15 mouse cellular contexts compared by ENCODE assay signal in the genomic region with DNA sequence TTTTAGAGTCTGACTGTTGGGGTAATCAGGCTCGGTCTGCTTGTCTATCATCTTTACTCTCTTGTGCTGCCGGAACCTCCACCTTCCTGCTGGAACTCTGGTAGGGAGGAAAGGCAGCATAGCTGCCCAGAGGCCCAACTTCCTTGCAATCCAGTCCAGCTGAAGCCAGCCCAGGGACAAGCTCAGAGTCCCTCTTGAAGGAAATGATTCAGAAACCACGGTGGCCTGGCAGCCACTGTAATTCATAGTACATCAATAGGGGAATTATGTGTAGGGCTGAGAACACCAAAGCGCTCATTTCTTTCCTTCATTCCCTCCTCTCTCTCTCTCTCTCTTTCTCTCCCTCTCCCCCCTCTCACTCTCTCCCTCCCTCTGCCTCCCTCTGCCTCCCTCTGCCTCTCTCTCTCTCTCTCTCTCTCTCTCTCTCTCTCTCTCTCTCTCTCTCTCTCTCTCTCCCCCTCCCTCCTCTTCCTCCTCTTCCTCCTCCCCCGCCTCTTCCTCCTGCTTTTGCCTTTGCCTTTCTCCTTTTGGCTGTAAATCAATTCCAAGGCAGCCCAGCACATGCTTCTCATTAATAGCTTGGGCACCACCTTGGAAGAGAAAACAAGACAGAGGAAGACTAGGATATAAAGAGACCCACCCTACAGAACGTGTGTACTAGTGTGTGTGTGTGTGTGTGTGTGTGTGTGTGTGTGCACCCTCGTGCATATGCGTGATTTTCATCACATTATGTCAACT.
DNase-seq lines count a peak whose midpoint lies in the region; ATAC-seq and TF ChIP-seq lines count a peak whose summit lies in the region.
"Had no signal": no experiment of that assay in that cellular context is flagged by ENCODE, and none has a peak within 500 bp of the region (broad histone marks: within the 10 kb centered on the region; RNA-seq: fewer than 3 reads in every experiment).

No protein-coding gene starts in this region.

- no peaks in the 10 kb centered on the region for H3K36me3 ChIP-seq in lung, embryonic 14.5 days (ENCODE audit: insufficient read depth)
- H3K36me3 ChIP-seq in embryonic facial prominence, embryonic 15.5 days, result no peaks in the 10 kb centered on the region
- H3K36me3 ChIP-seq in limb, embryonic 14.5 days (ENCODE audit: control insufficient read depth, insufficient read depth, low read length), result no peaks in the 10 kb centered on the region
- H3K36me3 ChIP-seq: heart, embryonic 13.5 days had no signal

- no peaks in the 10 kb centered on the region for H3K4me1 ChIP-seq in lung, embryonic 14.5 days (ENCODE audit: insufficient read depth)
- peaks cover 12% of the 10 kb centered on the region for H3K4me1 ChIP-seq in embryonic facial prominence, embryonic 15.5 days
- H3K4me1 ChIP-seq in limb, embryonic 14.5 days (ENCODE audit: control insufficient read depth, insufficient read depth, low read length), result 0 out of 2 replicates have a peak, but pooled peaks cover 11% of the 10 kb centered on the region
- H3K4me1 ChIP-seq: forebrain, embryonic 13.5 days; heart, embryonic 13.5 days had no signal

- H3K9me3 ChIP-seq in lung, embryonic 14.5 days (ENCODE audit: low read depth, low read length), result no peaks in the 10 kb centered on the region
- no peaks in the 10 kb centered on the region for H3K9me3 ChIP-seq in embryonic facial prominence, embryonic 15.5 days (replicated peaks)
- H3K9me3 ChIP-seq in limb, embryonic 14.5 days (ENCODE audit: control insufficient read depth, low read length), result no peaks in the 10 kb centered on the region
- H3K9me3 ChIP-seq: forebrain, embryonic 13.5 days; heart, embryonic 13.5 days had no signal

- no peak overlapping the region for H3K9ac ChIP-seq in lung, embryonic 14.5 days
- H3K9ac ChIP-seq in embryonic facial prominence, embryonic 15.5 days, result no peak overlapping the region
- H3K9ac ChIP-seq in limb, embryonic 14.5 days (ENCODE audit: low read depth, low read length, severe bottlenecking), result no peak overlapping the region
- H3K9ac ChIP-seq: forebrain, embryonic 13.5 days; heart, embryonic 13.5 days had no signal

- H3K4me2 ChIP-seq in lung, embryonic 14.5 days, result no peak overlapping the region
- no peak overlapping the region for H3K4me2 ChIP-seq in embryonic facial prominence, embryonic 15.5 days (replicated peaks)
- H3K4me2 ChIP-seq in limb, embryonic 14.5 days (replicated peaks; ENCODE audit: low read depth, low read length, severe bottlenecking), result no peak overlapping the region
- H3K4me2 ChIP-seq: forebrain, embryonic 13.5 days; heart, embryonic 13.5 days had no signal

- H3K4me3 ChIP-seq in lung, embryonic 14.5 days (ENCODE audit: low read depth, low read length), result no peak overlapping the region
- no peak overlapping the region for H3K4me3 ChIP-seq in embryonic facial prominence, embryonic 15.5 days (replicated peaks)
- H3K4me3 ChIP-seq in limb, embryonic 14.5 days (replicated peaks; ENCODE audit: low read length), result no peak overlapping the region
- H3K4me3 ChIP-seq: forebrain, embryonic 13.5 days; heart, embryonic 13.5 days had no signal

- H3K27me3 ChIP-seq in lung, embryonic 14.5 days (ENCODE audit: insufficient read depth, low read length), result no peaks in the 10 kb centered on the region
- no peaks in the 10 kb centered on the region for H3K27me3 ChIP-seq in embryonic facial prominence, embryonic 15.5 days
- H3K27me3 ChIP-seq in limb, embryonic 14.5 days (ENCODE audit: control insufficient read depth, insufficient read depth, low read length), result no peaks in the 10 kb centered on the region
- H3K27me3 ChIP-seq: forebrain, embryonic 13.5 days; heart, embryonic 13.5 days had no signal

- peak; percentile 24 for DNase-seq in lung, embryonic 14.5 days
- no peak for DNase-seq in lung, postnatal 10 days
- peak; percentile 48 for DNase-seq in kidney, adult 9 months
- peak; percentile 51 for DNase-seq in limb, embryonic 14.5 days (ENCODE audit: low spot score)
- no peak for DNase-seq in urinary bladder, postnatal 36 days (ENCODE audit: low spot score in 2 of 2)
- DNase-seq in retina, embryonic 14.5 days (ENCODE audit: low spot score), result no peak
- no peak for DNase-seq in ovary, adult 18-20 months (ENCODE audit: low spot score)
- DNase-seq: adrenal gland, adult 8-10 months; cerebellum, adult 2 months; retina, postnatal 1 day had no signal

- 65% methylated on average over 8 of the region's 8 CpGs for WGBS in lung, embryonic 14.5 days
- WGBS in embryonic facial prominence, embryonic 15.5 days, result 42% methylated on average over 8 of the region's 8 CpGs
- 39% methylated on average over 8 of the region's 8 CpGs for WGBS in limb, embryonic 14.5 days

- no peak overlapping the region for H3K27ac ChIP-seq in lung, embryonic 14.5 days (ENCODE audit: low read depth)
- peak overlapping the region; percentile 66 for H3K27ac ChIP-seq in embryonic facial prominence, embryonic 15.5 days (replicated peaks)
- H3K27ac ChIP-seq in limb, embryonic 14.5 days (replicated peaks; ENCODE audit: low read depth, low read length), result 0 out of 2 replicates have a peak overlapping the region, but pooled peaks have one; percentile 10
- H3K27ac ChIP-seq: forebrain, embryonic 13.5 days; heart, embryonic 13.5 days; macrophage had no signal

- TF ChIP-seq POLR2A in limb, embryonic 14.5 days (IDR thresholded peaks at IDR 0.05; ENCODE audit: borderline replicate concordance, extremely low read depth, insufficient read depth, insufficient read length), result no peak

- TF ChIP-seq CTCF in lung, embryonic 14.5 days (IDR thresholded peaks at IDR 0.05; ENCODE audit: low read depth), result no peak

- no peak for ATAC-seq in lung, embryonic 14.5 days (ENCODE audit: insufficient read depth)
- ATAC-seq in embryonic facial prominence, embryonic 15.5 days (ENCODE audit: insufficient number of reproducible peaks, low FRiP score, low TSS enrichment, low read depth), result no peak
- ATAC-seq in limb, embryonic 14.5 days (ENCODE audit: low FRiP score, low read depth), result no peak
- ATAC-seq: forebrain, embryonic 13.5 days; intestine, postnatal 0 days had no signal

Comparison
In these comparisons a context has a peak if more than half of its experiments do, and no peak if none do; other contexts are left out.
1. DNase-seq: peak in lung, embryonic 14.5 days (single experiment), kidney, adult 9 months (single experiment) and limb, embryonic 14.5 days (single experiment); none in lung, postnatal 10 days (single experiment), urinary bladder, postnatal 36 days (0 of 2), retina, embryonic 14.5 days (single experiment) and ovary, adult 18-20 months (single experiment).